9 mouse cellular contexts compared by ENCODE assay signal in genomic region chr9:71447573-71447972, GRCm38 (mm10). TPM values are rescaled to one million over a fixed set of nuclear protein-coding genes. Genes with fewer than 3 reads are reported as not detected.
DNase-seq lines count a peak whose midpoint lies in the region; ATAC-seq and TF ChIP-seq lines count a peak whose summit lies in the region.
"Had no signal": no experiment of that assay in that cellular context is flagged by ENCODE, and none has a peak within 500 bp of the region (broad histone marks: within the 10 kb centered on the region; RNA-seq: fewer than 3 reads in every experiment).

No protein-coding gene starts in this region.

- H3K36me3 ChIP-seq in forebrain, embryonic 14.5 days (ENCODE audit: control insufficient read depth, insufficient read depth, low read length) = no peaks in the 10 kb centered on the region
- no peaks in the 10 kb centered on the region for H3K36me3 ChIP-seq in forebrain, embryonic 13.5 days (ENCODE audit: poor library complexity, severe bottlenecking)
- H3K36me3 ChIP-seq: limb, embryonic 12.5 days had no signal

- no peak for TF ChIP-seq POLR2A in embryonic fibroblast, embryonic 13.5 days (IDR thresholded peaks at IDR 0.05; ENCODE audit: low read depth, low read length)

- ATAC-seq in forebrain, embryonic 14.5 days = no peak
- no peak for ATAC-seq in forebrain, embryonic 13.5 days

- intact Hi-C loops in left cerebral cortex, postnatal 10 days (cut with DNase I) = loop anchor here (10.0 kb wide), 2 partner anchors 83 to 233 kb away; partner anchors contain the start of gene Aldh1a2

- no peak overlapping the region for H3K27ac ChIP-seq in forebrain, embryonic 14.5 days (ENCODE audit: low read depth, low read length)
- no peak overlapping the region for H3K27ac ChIP-seq in forebrain, embryonic 13.5 days
- no peak overlapping the region for H3K27ac ChIP-seq in embryonic fibroblast, embryonic 13.5 days (ENCODE audit: insufficient read depth, low read length)
- H3K27ac ChIP-seq: limb, embryonic 12.5 days had no signal

- no peaks in the 10 kb centered on the region for H3K4me1 ChIP-seq in forebrain, embryonic 14.5 days (ENCODE audit: control insufficient read depth, insufficient read depth, low read length)
- H3K4me1 ChIP-seq in forebrain, embryonic 13.5 days = 0 out of 2 replicates have a peak, but pooled peaks cover 3% of the 10 kb centered on the region
- no peaks in the 10 kb centered on the region for H3K4me1 ChIP-seq in embryonic fibroblast, embryonic 13.5 days (ENCODE audit: control insufficient read depth, insufficient read depth, low read length)

- H3K4me2 ChIP-seq in forebrain, embryonic 14.5 days (ENCODE audit: low read length) = no peak overlapping the region
- no peak overlapping the region for H3K4me2 ChIP-seq in forebrain, embryonic 13.5 days
- H3K4me2 ChIP-seq: limb, embryonic 12.5 days had no signal

- no peak overlapping the region for H3K9ac ChIP-seq in forebrain, embryonic 14.5 days (ENCODE audit: low read length)
- no peak overlapping the region for H3K9ac ChIP-seq in forebrain, embryonic 13.5 days
- H3K9ac ChIP-seq: limb, embryonic 12.5 days had no signal

- DNase-seq in forebrain, embryonic 14.5 days (ENCODE audit: low spot score) = peak; percentile 74
- peak; percentile 77 for DNase-seq in ZHBTc4 (ENCODE audit: low read depth, low spot score)
- DNase-seq in kidney, adult 18-20 months = peak; percentile 83
- DNase-seq in left cerebral cortex, postnatal 10 days (ENCODE audit: extremely low spot score in 1 of 2, low spot score in 2 of 2) = peak; percentile 62 to 70
- peak; percentile 59 for DNase-seq in retina, postnatal 1 day
- DNase-seq in thymus, adult 18-20 months = no peak

- 0 out of 2 replicates have a peak, but pooled peaks have one; percentile 8 for TF ChIP-seq CTCF in embryonic fibroblast, embryonic 13.5 days (IDR thresholded peaks at IDR 0.05; ENCODE audit: borderline replicate concordance, insufficient read depth, low read length)

- H3K4me3 ChIP-seq in forebrain, embryonic 14.5 days (ENCODE audit: low read depth, low read length) = no peak overlapping the region
- no peak overlapping the region for H3K4me3 ChIP-seq in forebrain, embryonic 13.5 days
- no peak overlapping the region for H3K4me3 ChIP-seq in embryonic fibroblast, embryonic 13.5 days (ENCODE audit: insufficient read depth, low read length)
- H3K4me3 ChIP-seq: limb, embryonic 12.5 days had no signal

- H3K27me3 ChIP-seq in forebrain, embryonic 14.5 days (replicated peaks; ENCODE audit: control insufficient read depth, insufficient read depth, low read length) = no peaks in the 10 kb centered on the region
- H3K27me3 ChIP-seq in forebrain, embryonic 13.5 days = no peaks in the 10 kb centered on the region

- WGBS in forebrain, embryonic 14.5 days = 39% methylated on average over 4 of the region's 4 CpGs
- 35% methylated on average over 4 of the region's 4 CpGs for WGBS in forebrain, embryonic 13.5 days

- no peaks in the 10 kb centered on the region for H3K9me3 ChIP-seq in forebrain, embryonic 14.5 days (replicated peaks; ENCODE audit: control insufficient read depth, low read length)
- H3K9me3 ChIP-seq in forebrain, embryonic 13.5 days (replicated peaks) = no peaks in the 10 kb centered on the region
- H3K9me3 ChIP-seq: limb, embryonic 12.5 days had no signal

RNA-seq across cellular contexts. Expression of gene Polr2m, which starts 38.2 kb away (rescaled TPM):
- polyA plus RNA-seq in forebrain, embryonic 14.5 days (2014; fragmentation: Nextera tagmentation; extraction: Ambion mirVana) = 268 and 289 TPM in 2 replicates
- polyA plus RNA-seq in forebrain, embryonic 13.5 days (2015; fragmentation: Nextera tagmentation; extraction: Ambion mirVana) = 369 and 394 TPM in 2 replicates
- polyA plus RNA-seq in embryonic fibroblast, embryonic 13.5 days (2011; ENCODE audit: insufficient read length, low read depth, missing spikeins) = 163 and 185 TPM in 2 replicates
- total RNA-seq in left cerebral cortex, postnatal 10 days (2021) = 100 to 1,000 TPM; 189 TPM

Comparison
In these comparisons a context has a peak if more than half of its experiments do, and no peak if none do; other contexts are left out.
1. DNase-seq: peak in forebrain, embryonic 14.5 days (single experiment), ZHBTc4 (single experiment), kidney, adult 18-20 months (single experiment), left cerebral cortex, postnatal 10 days (2 of 2) and retina, postnatal 1 day (single experiment); none in thymus, adult 18-20 months (0 of 2).